Mouse (Mus musculus): ENCODE results near the gene Cdkn3. TPM values are rescaled to one million over a fixed set of nuclear protein-coding genes. Genes with fewer than 3 reads are reported as not detected.

Gene Cdkn3
- 0.51 and 1.5 TPM in 2 replicates for polyA plus RNA-seq (2012; rRNA removed; ENCODE audit: low replicate concordance)

GRCm38 (mm10) chr14:46760355-46761029 is at the start of gene Cdkn3:
Gene Cdkn3, plus strand, starts transcription at chr14:46760541.

GRCm38 (mm10) chr14:46787787-46788504 is 27.6 kb downstream of the Cdkn3 start, which contains the start of gene Cnih1:
Gene Cnih1, minus strand, starts transcription at chr14:46788411.

Other genes with a start within 250 kb of the Cdkn3 start
- 72.1 and 110 TPM in 2 replicates for gene Cnih1, start 27.9 kb downstream of the Cdkn3 start, polyA plus RNA-seq (2012; rRNA removed; ENCODE audit: low replicate concordance)
- gene Gmfb, start 61.7 kb downstream of the Cdkn3 start, polyA plus RNA-seq (2012; rRNA removed; ENCODE audit: low replicate concordance), result 0.89 and 1.4 TPM in 2 replicates
- gene Cgrrf1, start 71.6 kb downstream of the Cdkn3 start, polyA plus RNA-seq (2012; rRNA removed; ENCODE audit: low replicate concordance), result 8.7 and 11.2 TPM in 2 replicates
- 0.92 and 5.8 TPM in 2 replicates for gene Samd4, start 122.3 kb downstream of the Cdkn3 start, polyA plus RNA-seq (2012; rRNA removed; ENCODE audit: low replicate concordance)